Comparison of ENCODE assay signal across 18 mouse cellular contexts in the genomic region with DNA sequence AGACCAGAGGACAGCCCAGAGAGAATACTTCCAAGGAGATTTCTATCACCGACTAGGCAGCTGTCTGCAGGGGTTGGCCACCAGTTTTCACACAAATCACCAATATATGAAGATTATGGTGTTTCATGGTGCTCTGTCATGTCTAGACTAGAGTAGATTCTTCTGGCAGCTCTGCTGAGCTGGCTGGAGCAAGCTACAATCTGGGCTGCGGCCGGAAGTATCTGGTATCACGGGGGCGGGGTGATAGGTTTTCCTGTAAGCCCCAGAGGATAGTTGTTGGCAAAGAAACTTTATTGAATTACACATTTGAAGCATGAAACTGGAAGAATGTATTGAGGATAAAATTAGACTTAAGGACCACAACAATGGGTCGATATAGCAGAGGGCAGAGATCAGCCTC.
"Had no signal": no experiment of that assay in that cellular context is flagged by ENCODE, and none has a peak within 500 bp of the region (broad histone marks: within the 10 kb centered on the region; RNA-seq: fewer than 3 reads in every experiment).

No protein-coding gene starts in this region.

- H3K36me3 ChIP-seq: limb, embryonic 12.5 days; lung, embryonic 15.5 days; midbrain, embryonic 10.5 days; midbrain, embryonic 13.5 days; neural tube, embryonic 13.5 days had no signal

- H3K27me3 ChIP-seq: limb, embryonic 12.5 days; lung, embryonic 15.5 days; megakaryocyte, embryonic 14.5 days; midbrain, embryonic 13.5 days; neural tube, embryonic 13.5 days had no signal

- H3K4me2 ChIP-seq: limb, embryonic 12.5 days; lung, embryonic 15.5 days; midbrain, embryonic 13.5 days; neural tube, embryonic 13.5 days had no signal

- H3K4me1 ChIP-seq: limb, embryonic 12.5 days; lung, embryonic 15.5 days; megakaryocyte, embryonic 14.5 days; midbrain, embryonic 10.5 days; midbrain, embryonic 13.5 days; neural tube, embryonic 13.5 days had no signal

- H3K9ac ChIP-seq: limb, embryonic 12.5 days; liver, embryonic 14.5 days; liver, postnatal 0 days; lung, embryonic 15.5 days; midbrain, embryonic 13.5 days; neural tube, embryonic 13.5 days had no signal

- H3K4me3 ChIP-seq: left cerebral cortex, adult 2 months; limb, embryonic 12.5 days; lung, embryonic 15.5 days; megakaryocyte, embryonic 14.5 days; midbrain, embryonic 10.5 days; midbrain, embryonic 13.5 days; myocyte; neural tube, embryonic 13.5 days had no signal

- H3K9me3 ChIP-seq: limb, embryonic 12.5 days; lung, embryonic 15.5 days; midbrain, embryonic 10.5 days; midbrain, embryonic 13.5 days; neural tube, embryonic 13.5 days had no signal

- H3K27ac ChIP-seq: left cerebral cortex, adult 2 months; limb, embryonic 12.5 days; liver, embryonic 14.5 days; lung, embryonic 15.5 days; macrophage; midbrain, embryonic 10.5 days; midbrain, embryonic 13.5 days; neural tube, embryonic 13.5 days had no signal

- DNase-seq: kidney, adult 11 months; kidney, adult 8-10 months; kidney, postnatal 36 days; layer of hippocampus, postnatal 36 days; liver, postnatal 0 days; thymus, adult 18-20 months; thymus, postnatal 36 days had no signal

- ATAC-seq: liver, postnatal 0 days; midbrain, embryonic 13.5 days; midbrain, embryonic 16.5 days had no signal
